Mouse (Mus musculus): ENCODE results near the gene Mxd1. TPM values are rescaled to one million over a fixed set of nuclear protein-coding genes. Genes with fewer than 3 reads are reported as not detected.
A peak's percentile ranks its signal among the peaks of the same experiment; 100 is the strongest.

The Mxd1 gene
- polyA plus RNA-seq, 1 experiment from 2014 or later: 6.4 TPM

DNA sequence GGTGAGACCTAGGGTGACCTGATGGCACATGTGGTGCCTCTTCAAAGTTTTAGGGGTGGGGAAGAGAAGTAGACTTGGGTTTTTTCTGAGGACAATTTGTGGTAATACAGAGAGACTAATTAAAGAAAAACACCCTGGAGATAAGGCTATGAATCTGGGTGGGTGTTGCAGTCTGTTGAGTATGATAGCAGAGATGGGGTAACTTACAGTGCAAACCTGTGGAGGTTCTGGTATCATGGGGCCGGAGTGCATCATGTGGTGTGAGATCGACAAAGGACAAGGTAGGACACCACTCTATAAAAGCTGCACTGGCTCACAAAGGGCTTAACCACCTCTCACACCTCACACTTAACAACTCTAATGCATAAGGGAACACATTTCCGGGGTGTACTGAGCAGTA lies 20.7 kb upstream of the Mxd1 start:
- Histone ChIP-seq H3K27me3 (ENCODE audit: insufficient read depth, low read length) (no peaks in the 10 kb centered on the region), H3K4me1 (replicated peaks; ENCODE audit: insufficient read depth, low read length) (no peaks in the 10 kb centered on the region), H3K4me2 (ENCODE audit: low read length) (no peak overlapping the region), H3K9ac (ENCODE audit: low read depth, low read length) (no peak overlapping the region), H3K36me3 (ENCODE audit: insufficient read depth, low read length) (0 out of 2 replicates have a peak, but pooled peaks cover 2% of the 10 kb centered on the region), H3K4me3 (replicated peaks; ENCODE audit: low read depth, low read length) (no peak overlapping the region), H3K27ac (no peak overlapping the region), H3K9me3 (replicated peaks; ENCODE audit: low read length) (no peaks in the 10 kb centered on the region)
- ATAC-seq (replicated peaks; ENCODE audit: low FRiP score, low read depth) (no peak), DNase-seq (ENCODE audit: low spot score) (no peak)
- no peak for TF ChIP-seq CTCF (IDR thresholded peaks at IDR 0.05; ENCODE audit: low read depth)
- WGBS: 87% methylated on average over 3 of the region's 3 CpGs

- no peak for DNase-seq (ENCODE audit: low spot score)
- WGBS: 77% methylated on average over 1 of the region's 1 CpGs
These were observed 18.0 kb upstream of the Mxd1 start for GRCm38 (mm10) chr6:86686971-86687370.

GRCm38 (mm10) chr6:86684655-86685011 lies 15.7 kb upstream of the Mxd1 start:
- ATAC-seq (replicated peaks; ENCODE audit: low FRiP score, low read depth) (no peak), DNase-seq (ENCODE audit: low spot score) (no peak)
- 37% methylated on average over 12 of the region's 12 CpGs for WGBS
- Histone ChIP-seq H3K4me1 (replicated peaks; ENCODE audit: insufficient read depth, low read length) (no peaks in the 10 kb centered on the region), H3K27ac (peak overlapping the region; percentile 83), H3K27me3 (ENCODE audit: insufficient read depth, low read length) (no peaks in the 10 kb centered on the region), H3K4me3 (replicated peaks; ENCODE audit: low read depth, low read length) (peak overlapping the region; percentile 92), H3K9me3 (replicated peaks; ENCODE audit: low read length) (no peaks in the 10 kb centered on the region), H3K9ac (ENCODE audit: low read depth, low read length) (peak overlapping the region; percentile 92), H3K4me2 (ENCODE audit: low read length) (peak overlapping the region; percentile 75), H3K36me3 (ENCODE audit: insufficient read depth, low read length) (peaks cover 22% of the 10 kb centered on the region)
- no peak for TF ChIP-seq CTCF (IDR thresholded peaks at IDR 0.05; ENCODE audit: low read depth)

More at GRCm38 (mm10) chr6:86686971-86687370, 18.0 kb upstream of the Mxd1 start:
- no peaks in the 10 kb centered on the region for H3K4me1 ChIP-seq (replicated peaks; ENCODE audit: insufficient read depth, low read length)
- peaks cover 6% of the 10 kb centered on the region; the same call in 1 of the 2 replicates for H3K36me3 ChIP-seq (ENCODE audit: insufficient read depth, low read length)
- H3K27ac ChIP-seq: no peak overlapping the region
- no peak overlapping the region for H3K4me2 ChIP-seq (ENCODE audit: low read length)
- no peaks in the 10 kb centered on the region for H3K9me3 ChIP-seq (replicated peaks; ENCODE audit: low read length)
- H3K9ac ChIP-seq (ENCODE audit: low read depth, low read length): no peak overlapping the region
- no peaks in the 10 kb centered on the region for H3K27me3 ChIP-seq (ENCODE audit: insufficient read depth, low read length)
- H3K4me3 ChIP-seq (replicated peaks; ENCODE audit: low read depth, low read length): no peak overlapping the region
- ATAC-seq (replicated peaks; ENCODE audit: low FRiP score, low read depth): no peak
- no peak for TF ChIP-seq CTCF (IDR thresholded peaks at IDR 0.05; ENCODE audit: low read depth)

DNA sequence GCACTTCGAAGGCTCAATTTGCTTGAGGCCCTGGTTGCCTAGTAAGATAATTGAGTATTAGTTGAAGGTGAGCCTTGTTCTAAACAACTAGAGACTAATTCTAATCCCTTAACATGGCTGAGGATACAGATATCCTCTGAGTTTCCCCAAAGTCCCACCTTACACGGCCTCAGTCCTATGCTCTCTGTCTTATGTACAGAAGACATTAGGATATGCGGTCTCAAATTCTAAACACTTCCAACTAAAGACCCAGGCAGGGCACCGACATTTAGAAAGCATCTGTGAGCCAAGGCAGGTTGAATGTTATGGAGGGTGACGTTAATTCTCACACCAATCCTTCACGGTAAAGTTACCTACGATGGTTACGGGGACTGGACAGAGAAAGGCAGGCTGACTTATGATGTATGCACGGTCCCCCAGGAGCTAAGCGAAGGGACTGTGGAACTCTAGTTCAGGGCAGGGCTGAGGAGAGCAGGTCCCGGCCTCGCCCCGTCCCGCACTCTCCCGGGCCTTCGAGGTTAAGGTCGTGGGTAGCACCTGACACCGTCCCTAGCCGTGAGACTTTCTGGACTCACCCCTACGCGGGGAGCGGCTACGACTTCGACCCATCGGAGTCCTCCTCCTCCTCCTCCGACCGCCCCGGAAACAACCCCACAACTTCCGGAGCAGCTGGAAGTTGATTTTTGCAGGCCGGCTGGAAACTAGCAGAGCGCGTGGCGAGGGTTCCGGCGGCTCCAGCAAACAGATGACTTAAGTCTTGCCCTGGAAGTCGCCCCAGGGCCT lies 15.1 kb upstream of the Mxd1 start, which contains the start of gene Snrnp27:
Gene Snrnp27 (minus strand): TSS at position 651 of the 783 bp plus-strand sequence.
- peak within 1 kb of the TSS; percentile 92 for H3K4me3 ChIP-seq (replicated peaks; ENCODE audit: low read depth, low read length)
- peaks cover 26% of the 10 kb centered on the region for H3K36me3 ChIP-seq (ENCODE audit: insufficient read depth, low read length)

DNA sequence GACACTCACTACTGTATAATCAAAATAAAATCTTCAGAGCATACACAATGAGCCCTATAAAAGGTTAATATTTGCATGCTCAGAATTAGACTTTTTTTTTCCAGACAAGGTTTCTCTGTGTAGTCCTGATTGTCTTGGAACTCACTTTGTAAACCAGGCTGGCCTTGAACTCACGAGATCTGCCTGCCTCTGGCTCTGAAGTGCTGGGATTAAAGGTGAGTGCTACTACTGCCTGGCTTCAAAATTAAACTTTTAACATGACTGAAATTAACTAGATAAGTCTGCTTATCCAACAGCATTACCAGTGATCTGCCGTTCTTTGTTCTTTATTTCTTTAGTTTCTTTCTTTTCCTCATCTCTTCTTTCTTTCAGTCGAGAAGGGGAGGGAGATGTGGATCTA lies 12.3 kb upstream of the Mxd1 start:
- ATAC-seq (replicated peaks; ENCODE audit: low FRiP score, low read depth) (no peak), DNase-seq (ENCODE audit: low spot score) (no peak)
- Histone ChIP-seq H3K27me3 (ENCODE audit: insufficient read depth, low read length) (no peaks in the 10 kb centered on the region), H3K9me3 (replicated peaks; ENCODE audit: low read length) (no peaks in the 10 kb centered on the region), H3K4me3 (replicated peaks; ENCODE audit: low read depth, low read length) (no peak overlapping the region), H3K27ac (no peak overlapping the region), H3K36me3 (ENCODE audit: insufficient read depth, low read length) (peaks cover 41% of the 10 kb centered on the region), H3K4me2 (ENCODE audit: low read length) (no peak overlapping the region), H3K9ac (ENCODE audit: low read depth, low read length) (no peak overlapping the region), H3K4me1 (replicated peaks; ENCODE audit: insufficient read depth, low read length) (peaks cover 9% of the 10 kb centered on the region; the same call in 1 of the 2 replicates)
- WGBS: 91% methylated on average over 3 of the region's 3 CpGs
- no peak for TF ChIP-seq CTCF (IDR thresholded peaks at IDR 0.05; ENCODE audit: low read depth)

More for the DNA sequence above, 15.1 kb upstream of the Mxd1 start, which contains the start of gene Snrnp27:
- H3K9ac ChIP-seq (ENCODE audit: low read depth, low read length): peak within 1 kb of the TSS; percentile 92
- H3K4me1 ChIP-seq (replicated peaks; ENCODE audit: insufficient read depth, low read length): no peaks in the 10 kb centered on the region
- 2% methylated on average over 36 of the region's 36 CpGs for WGBS
- peak within 1 kb of the TSS; percentile 75 for H3K4me2 ChIP-seq (ENCODE audit: low read length)
- peak within 1 kb of the TSS; percentile 83 for H3K27ac ChIP-seq
- TF ChIP-seq CTCF (IDR thresholded peaks at IDR 0.05; ENCODE audit: low read depth): no peak
- H3K9me3 ChIP-seq (replicated peaks; ENCODE audit: low read length): no peaks in the 10 kb centered on the region
- no peaks in the 10 kb centered on the region for H3K27me3 ChIP-seq (ENCODE audit: insufficient read depth, low read length)
- DNase-seq (ENCODE audit: low spot score) (peak; percentile 94), ATAC-seq (replicated peaks; ENCODE audit: low FRiP score, low read depth) (peak; percentile 89)

DNA sequence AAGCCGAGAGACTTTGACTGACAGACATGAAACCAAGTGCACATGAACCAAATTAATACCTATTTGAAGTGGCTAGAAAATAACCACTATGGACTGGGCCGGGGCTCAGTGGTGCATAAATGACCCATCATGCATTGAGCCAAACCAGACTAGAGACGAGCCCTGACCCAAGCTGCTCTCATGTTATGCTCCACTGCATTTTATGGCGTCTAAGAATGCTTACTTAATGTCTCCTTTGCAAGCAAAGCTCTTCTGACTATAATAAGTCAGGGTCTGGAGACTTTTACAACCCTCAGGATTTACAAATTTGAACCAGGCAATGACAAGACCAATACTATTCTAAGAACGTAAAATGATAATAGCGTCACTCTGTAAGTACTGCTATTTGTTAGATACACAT lies 9.4 kb upstream of the Mxd1 start:
- no peak overlapping the region for H3K4me2 ChIP-seq (ENCODE audit: low read length)
- H3K4me1 ChIP-seq (replicated peaks; ENCODE audit: insufficient read depth, low read length): peaks cover 9% of the 10 kb centered on the region; the same call in 1 of the 2 replicates
- no peak overlapping the region for H3K9ac ChIP-seq (ENCODE audit: low read depth, low read length)
- no peaks in the 10 kb centered on the region for H3K27me3 ChIP-seq (ENCODE audit: insufficient read depth, low read length)
- TF ChIP-seq CTCF (IDR thresholded peaks at IDR 0.05; ENCODE audit: low read depth): no peak
- 31% methylated on average over 6 of the region's 6 CpGs for WGBS
- no peak overlapping the region for H3K4me3 ChIP-seq (replicated peaks; ENCODE audit: low read depth, low read length)
- H3K27ac ChIP-seq: peak overlapping the region; percentile 64; the same call in 1 of the 2 replicates
- H3K9me3 ChIP-seq (replicated peaks; ENCODE audit: low read length): no peaks in the 10 kb centered on the region
- ATAC-seq (replicated peaks; ENCODE audit: low FRiP score, low read depth) (peak; percentile 90), DNase-seq (ENCODE audit: low spot score) (peak; percentile 81)
- peaks cover 59% of the 10 kb centered on the region for H3K36me3 ChIP-seq (ENCODE audit: insufficient read depth, low read length)

Data from kidney, postnatal 0 days (tissue).